20 mouse cellular contexts compared by ENCODE assay signal in the genomic region with DNA sequence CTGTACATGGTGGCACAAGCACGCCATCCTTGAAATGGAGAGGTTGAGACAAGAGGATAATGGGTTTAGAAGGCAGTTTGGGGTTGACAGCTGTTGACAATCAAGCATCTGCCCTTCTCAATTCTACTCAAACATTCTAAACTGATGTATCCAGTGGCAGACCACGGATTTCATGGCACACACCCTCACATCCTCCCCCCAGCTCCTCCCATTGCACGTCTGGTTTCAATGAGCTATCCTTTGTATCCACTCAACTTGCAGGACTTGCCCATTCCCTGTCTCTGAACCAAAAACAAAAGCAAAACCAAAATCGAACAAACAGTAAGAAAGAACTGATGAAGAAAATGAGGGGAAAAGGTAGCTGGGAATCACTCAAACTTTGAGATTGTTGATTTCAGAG.
"Had no signal": no experiment of that assay in that cellular context is flagged by ENCODE, and none has a peak within 500 bp of the region (broad histone marks: within the 10 kb centered on the region; RNA-seq: fewer than 3 reads in every experiment).

No protein-coding gene starts in this region.

- H3K9ac ChIP-seq: lung, embryonic 14.5 days; midbrain, embryonic 13.5 days; midbrain, embryonic 15.5 days; neural tube, embryonic 13.5 days; neural tube, embryonic 15.5 days; stomach, embryonic 15.5 days had no signal

- H3K27me3 ChIP-seq: midbrain, embryonic 13.5 days; midbrain, embryonic 15.5 days; neural tube, embryonic 13.5 days; neural tube, embryonic 15.5 days; stomach, embryonic 15.5 days had no signal

- H3K4me3 ChIP-seq: midbrain, embryonic 10.5 days; midbrain, embryonic 13.5 days; midbrain, embryonic 15.5 days; myocyte; neural tube, embryonic 13.5 days; neural tube, embryonic 15.5 days; stomach, embryonic 15.5 days had no signal

- H3K36me3 ChIP-seq: midbrain, embryonic 13.5 days; midbrain, embryonic 15.5 days; neural tube, embryonic 15.5 days; stomach, embryonic 15.5 days had no signal

- H3K9me3 ChIP-seq: midbrain, embryonic 10.5 days; midbrain, embryonic 13.5 days; midbrain, embryonic 15.5 days; neural tube, embryonic 13.5 days; neural tube, embryonic 15.5 days; stomach, embryonic 15.5 days had no signal

- H3K4me1 ChIP-seq: midbrain, embryonic 15.5 days; neural tube, embryonic 13.5 days; neural tube, embryonic 15.5 days; stomach, embryonic 15.5 days had no signal

- H3K4me2 ChIP-seq: lung, embryonic 14.5 days; midbrain, embryonic 13.5 days; midbrain, embryonic 15.5 days; neural tube, embryonic 13.5 days; neural tube, embryonic 15.5 days; stomach, embryonic 15.5 days had no signal

- H3K27ac ChIP-seq: midbrain, embryonic 10.5 days; midbrain, embryonic 13.5 days; midbrain, embryonic 15.5 days; neural tube, embryonic 13.5 days; neural tube, embryonic 15.5 days; stomach, embryonic 15.5 days; stomach, postnatal 0 days had no signal

- DNase-seq: lung, adult 18-20 months; lung, embryonic 14.5 days; lung, postnatal 10 days; lung, postnatal 4 days; retina, postnatal 1 day; right cerebral cortex, adult 18-20 months; right cerebral cortex, postnatal 25 days; right cerebral cortex, postnatal 4 days; spleen, adult 18-20 months; thymus, adult 2 months; thymus, postnatal 25 days; thymus, postnatal 4 days had no signal

- ATAC-seq: midbrain, embryonic 13.5 days; midbrain, embryonic 15.5 days had no signal
